Mouse (Mus musculus) hindbrain, postnatal 0 days (tissue): ENCODE measurements around the gene Inpp5a. TPM values are rescaled to one million over a fixed set of nuclear protein-coding genes. Genes with fewer than 3 reads are reported as not detected.

Experiments used
- ATAC-seq: fragments of 200-750 bp; cut with Nextera tagmentation; 2 replicates; pipeline ENCODE4 v1.8.0; 2017; ENCODE audit warnings: mild to moderate bottlenecking, moderate TSS enrichment, moderate library complexity
- DNase-seq: peaks from one replicate; pipeline ENCODE4 v3.0.0-alpha.2; 2015; ENCODE audit warnings: low spot score
- H3K27ac ChIP-seq: fragments of 300-500 bp; sonication (generic); 2 replicates; pipeline ENCODE4 v1.5.1; 2014; ENCODE audit warnings: mild to moderate bottlenecking
- H3K27me3 ChIP-seq: fragments of 300-500 bp; sonication (generic); 2 replicates; pipeline ENCODE4 v1.6.1; 2014; ENCODE audit warnings: low read length, mixed read lengths; ENCODE audit not compliant: insufficient read depth
- H3K36me3 ChIP-seq: fragments of 300-500 bp; sonication (generic); 2 replicates; pipeline ENCODE4 v1.6.1; 2014; ENCODE audit warnings: low read length, mixed read lengths; ENCODE audit not compliant: insufficient read depth
- H3K4me1 ChIP-seq: fragments of 300-500 bp; sonication (generic); 2 replicates; pipeline ENCODE4 v1.6.1; 2014; ENCODE audit warnings: antibody characterized with exemption, low read length, mixed read lengths; ENCODE audit not compliant: insufficient read depth
- H3K4me2 ChIP-seq: fragments of 300-500 bp; sonication (generic); 2 replicates; pipeline ENCODE4 v1.6.1; 2014; ENCODE audit warnings: low read depth, mild to moderate bottlenecking, low read length, moderate library complexity, mixed read lengths
- H3K4me3 ChIP-seq: fragments of 300-500 bp; sonication (generic); 2 replicates; pipeline ENCODE4 v1.5.1; 2014; ENCODE audit warnings: low read length
- H3K9ac ChIP-seq: fragments of 300-500 bp; sonication (generic); replicated peaks from 2 replicates; pipeline ENCODE4 v1.6.1; 2014; ENCODE audit warnings: mild to moderate bottlenecking, low read length, moderate library complexity, mixed read lengths
- H3K9me3 ChIP-seq: fragments of 300-500 bp; sonication (generic); 2 replicates; pipeline ENCODE4 v1.6.1; 2016; ENCODE audit warnings: low read length, mixed read lengths
- CTCF ChIP-seq: IDR thresholded peaks from 2 replicates; pipeline ENCODE4 v1.5.1; 2016; ENCODE audit warnings: antibody characterized with exemption, control low read depth, low read depth
- WGBS: fragments of 180-500 bp; shearing (Covaris S2); extraction: QIAGEN DNeasy Blood & Tissue Kit; methylation state at CpG from one replicate; pipeline ENCODE4 v1.1.7; 2014; 5-methylcytosine and 5-hydroxymethylcytosine counted together
- polyA plus RNA-seq: library from polyadenylated mRNA; unstranded; fragments of >200 nt; fragmentation: Nextera tagmentation; extraction: Ambion mirVana; gene quantifications from 2 replicates; pipeline ENCODE4 v1.2.1, GENCODE M21; 2015
- total RNA-seq: library from RNA; depleted of rRNA; stranded (reverse); fragments of >200 nt; gene quantifications from 2 replicates; pipeline ENCODE4 v1.2.3, GENCODE M21; 2014

The Inpp5a gene
- total and polyA plus RNA-seq, 2 experiments from 2014 or later: 16.6 to 23.6 TPM

DNA sequence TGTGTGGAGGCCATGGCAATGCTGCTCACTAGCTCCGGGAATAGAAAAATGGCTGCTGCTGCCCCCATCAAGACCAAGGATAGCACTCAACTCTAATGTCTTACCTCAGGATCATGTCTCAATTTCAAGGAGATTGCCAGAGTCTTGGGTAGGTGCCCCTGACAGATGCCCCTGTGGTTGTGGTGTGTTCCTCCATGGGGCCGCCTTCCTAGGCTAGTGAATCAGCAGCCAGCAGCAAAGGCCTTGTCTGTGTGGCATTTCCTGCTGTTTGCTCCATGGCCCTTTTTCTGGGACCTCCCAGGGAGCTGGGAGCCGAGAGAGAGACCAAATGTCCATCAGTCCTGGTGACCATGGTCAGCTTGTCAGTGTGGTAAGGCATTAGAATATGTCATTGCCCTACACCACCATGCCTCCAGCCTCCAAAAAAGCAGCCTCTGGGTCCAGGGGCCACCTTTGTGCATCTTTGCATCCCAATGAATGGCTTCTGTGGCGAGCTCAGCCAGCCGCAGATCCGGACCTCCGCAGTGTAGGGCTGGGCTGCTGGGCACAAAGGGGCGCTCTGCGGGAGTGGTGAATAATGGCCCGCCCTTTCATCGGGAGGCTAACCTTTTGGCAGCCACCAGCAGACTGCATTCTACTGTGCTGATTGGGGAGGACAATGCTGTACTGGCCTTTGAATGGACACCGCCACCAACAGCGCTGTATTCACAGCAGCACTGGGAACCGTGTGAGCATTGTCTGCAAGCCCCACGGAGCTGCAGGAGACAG, 139.6 kb downstream of the Inpp5a start:
- peaks cover 4% of the 10 kb centered on the region; the same call in 1 of the 2 replicates for H3K36me3 ChIP-seq
- peak; percentile 51 for DNase-seq

GRCm38 (mm10) chr7:139529208-139529607, 140.3 kb downstream of the Inpp5a start:
- Histone ChIP-seq H3K9ac (no peak overlapping the region), H3K4me3 (no peak overlapping the region), H3K36me3 (peaks cover 4% of the 10 kb centered on the region; the same call in 1 of the 2 replicates), H3K4me1 (no peaks in the 10 kb centered on the region), H3K27me3 (peaks cover 35% of the 10 kb centered on the region), H3K4me2 (no peak overlapping the region), H3K27ac (no peak overlapping the region), H3K9me3 (no peaks in the 10 kb centered on the region)
- ATAC-seq (no peak), DNase-seq (no peak)
- TF ChIP-seq CTCF: no peak

More for the DNA sequence above, 139.6 kb downstream of the Inpp5a start:
- Histone ChIP-seq H3K27me3 (peaks cover 33% of the 10 kb centered on the region), H3K9me3 (no peaks in the 10 kb centered on the region), H3K4me1 (no peaks in the 10 kb centered on the region), H3K27ac (no peak overlapping the region), H3K4me2 (no peak overlapping the region), H3K4me3 (no peak overlapping the region), H3K9ac (no peak overlapping the region)
- WGBS: 26% methylated on average over 15 of the region's 15 CpGs
- peak; percentile 74 for ATAC-seq
- no peak for TF ChIP-seq CTCF

DNA sequence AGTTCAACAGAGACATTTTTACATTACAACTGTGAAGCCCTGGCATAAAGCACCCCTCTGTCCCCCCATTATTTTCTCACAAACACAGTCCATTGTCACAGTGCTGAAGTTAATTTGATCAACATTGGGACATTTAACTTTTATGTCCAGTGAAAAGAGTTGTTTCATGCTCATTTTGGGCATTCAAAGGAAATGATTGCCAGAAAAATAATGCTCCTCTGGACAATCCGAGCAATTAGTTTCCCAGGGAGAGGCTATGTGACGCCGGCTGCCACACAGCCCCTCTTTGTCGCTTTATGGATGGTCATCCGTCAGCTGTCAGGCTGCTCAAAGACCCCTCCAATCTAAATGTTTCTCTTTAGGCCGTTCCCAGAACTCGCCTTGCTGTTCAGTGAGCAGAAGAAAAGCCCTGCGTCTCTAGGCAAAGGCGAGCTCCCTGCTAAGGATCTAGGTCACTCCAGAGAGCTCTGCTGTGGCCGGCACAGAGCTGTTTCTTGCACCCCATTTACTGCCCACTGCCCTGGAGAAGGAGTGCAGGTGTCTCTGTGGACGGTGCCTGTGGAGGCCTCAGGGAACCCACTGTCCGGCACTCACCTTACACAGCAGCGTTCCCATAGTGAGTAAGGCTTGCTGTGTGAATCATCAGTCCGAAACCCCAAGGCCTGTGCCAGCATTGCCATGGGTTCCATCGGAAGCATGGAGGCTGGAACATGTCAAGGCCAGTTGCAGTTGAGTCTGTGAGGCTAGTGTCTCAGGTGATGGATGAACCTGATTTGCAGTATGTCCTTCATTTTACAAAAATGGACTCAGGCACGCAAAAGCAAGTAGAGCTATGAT, 141.9 kb downstream of the Inpp5a start:
- Histone ChIP-seq H3K4me1 (no peaks in the 10 kb centered on the region), H3K27me3 (peaks cover 37% of the 10 kb centered on the region), H3K4me3 (no peak overlapping the region), H3K4me2 (no peak overlapping the region), H3K27ac (peak overlapping the region; percentile 60), H3K9ac (no peak overlapping the region), H3K9me3 (no peaks in the 10 kb centered on the region), H3K36me3 (peaks cover 4% of the 10 kb centered on the region; the same call in 1 of the 2 replicates)
- ATAC-seq (peak; percentile 91), DNase-seq (peak; percentile 71)
- no peak for TF ChIP-seq CTCF
- 38% methylated on average over 16 of the region's 16 CpGs for WGBS

DNA sequence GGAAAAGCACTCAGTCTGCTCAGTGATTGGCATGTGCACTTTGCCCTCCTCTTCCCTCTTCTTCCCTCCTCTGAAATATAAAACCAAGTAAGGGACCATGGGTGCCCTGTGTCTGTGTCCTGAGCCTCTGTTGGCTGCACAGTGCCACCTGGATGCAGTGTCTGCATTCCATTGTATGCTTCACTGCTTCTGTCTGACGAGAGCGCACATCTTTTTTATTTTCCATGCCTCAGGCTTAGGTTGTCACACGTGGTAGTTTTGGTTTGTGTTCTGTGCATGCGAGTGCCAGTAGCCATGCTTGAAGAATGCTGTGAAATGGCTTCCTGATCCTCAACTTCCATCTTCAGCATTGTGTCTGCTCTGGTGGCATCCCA, 142.5 kb downstream of the Inpp5a start:
- Histone ChIP-seq H3K9ac (no peak overlapping the region), H3K4me1 (no peaks in the 10 kb centered on the region), H3K27ac (peak overlapping the region; percentile 60; the same call in 1 of the 2 replicates), H3K36me3 (0 out of 2 replicates have a peak, but pooled peaks cover 3% of the 10 kb centered on the region), H3K9me3 (no peaks in the 10 kb centered on the region), H3K4me2 (no peak overlapping the region), H3K27me3 (peaks cover 41% of the 10 kb centered on the region), H3K4me3 (no peak overlapping the region)
- WGBS: 70% methylated on average over 4 of the region's 4 CpGs
- no peak for ATAC-seq
- TF ChIP-seq CTCF: no peak
- no peak for DNase-seq

DNA sequence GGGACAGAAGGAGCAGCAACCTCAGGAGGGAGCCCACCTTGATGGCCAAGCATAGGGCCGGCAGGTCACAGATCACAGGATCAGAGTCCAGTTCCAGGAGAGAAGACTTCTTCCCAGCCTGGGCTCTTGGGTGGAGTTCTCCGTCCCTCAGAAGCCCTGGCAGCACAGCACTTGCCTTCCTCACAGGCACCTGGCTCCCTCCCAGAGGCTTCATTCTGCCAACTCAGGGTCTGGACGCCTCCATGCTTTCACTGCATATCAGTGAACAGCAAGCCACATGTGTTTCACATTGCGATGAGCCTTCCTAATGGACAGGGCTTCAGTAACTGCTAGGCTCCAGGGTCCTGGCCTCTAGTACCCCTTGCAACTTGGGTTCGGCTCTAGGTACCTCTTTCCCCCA, 147.4 kb downstream of the Inpp5a start:
- DNase-seq: no peak
- ATAC-seq: no peak
- H3K4me3 ChIP-seq: no peak overlapping the region
- WGBS: 66% methylated on average over 5 of the region's 5 CpGs
- H3K36me3 ChIP-seq: 0 out of 2 replicates have a peak, but pooled peaks cover 3% of the 10 kb centered on the region
- peaks cover 42% of the 10 kb centered on the region for H3K27me3 ChIP-seq
- no peak overlapping the region for H3K27ac ChIP-seq
- no peak overlapping the region for H3K4me2 ChIP-seq
- H3K9me3 ChIP-seq: no peaks in the 10 kb centered on the region
- TF ChIP-seq CTCF: no peak
- H3K9ac ChIP-seq: no peak overlapping the region
- 0 out of 2 replicates have a peak, but pooled peaks cover 2% of the 10 kb centered on the region for H3K4me1 ChIP-seq

DNA sequence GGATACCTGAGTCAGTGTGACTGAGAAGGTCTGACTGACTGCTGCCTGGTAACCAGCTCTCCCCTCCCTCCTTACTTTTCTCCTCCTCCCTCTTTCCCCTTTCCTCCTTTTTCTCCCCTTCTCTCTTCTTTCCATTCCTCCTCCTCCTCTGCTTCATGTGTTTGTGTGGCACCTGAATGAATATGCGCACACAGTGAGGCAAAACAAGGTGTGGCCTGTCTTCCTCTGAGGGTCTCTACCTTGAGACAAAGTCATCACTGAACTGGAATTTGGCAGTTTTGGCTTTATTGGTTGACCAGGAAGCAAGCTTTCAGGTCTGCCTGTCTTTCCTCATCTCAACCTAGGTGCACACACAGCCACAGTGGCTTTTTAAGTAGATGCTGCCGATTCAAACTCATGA, 147.9 kb downstream of the Inpp5a start:
- Histone ChIP-seq H3K4me1 (0 out of 2 replicates have a peak, but pooled peaks cover 2% of the 10 kb centered on the region), H3K27me3 (peaks cover 40% of the 10 kb centered on the region), H3K36me3 (0 out of 2 replicates have a peak, but pooled peaks cover 3% of the 10 kb centered on the region), H3K4me3 (no peak overlapping the region), H3K9me3 (no peaks in the 10 kb centered on the region), H3K9ac (no peak overlapping the region), H3K4me2 (no peak overlapping the region), H3K27ac (no peak overlapping the region)
- WGBS: 94% methylated on average over 2 of the region's 2 CpGs
- ATAC-seq (no peak), DNase-seq (no peak)
- TF ChIP-seq CTCF: no peak
